Mouse (Mus musculus): ENCODE results near the gene Hoxc6.

- TF ChIP-seq CTCF (IDR thresholded peaks at IDR 0.05; ENCODE audit: low read depth, low read length) (no peak), GATA1 (IDR thresholded peaks at IDR 0.05; ENCODE audit: borderline replicate concordance, low read length) (no peak), TAL1 (conservative IDR thresholded peaks at IDR 0.05; ENCODE audit: low read depth, low read length) (no peak), POLR2AphosphoS5 (IDR thresholded peaks at IDR 0.05; ENCODE audit: insufficient replicate concordance, low read depth, low read length) (no peak)
These were observed 16.9 kb downstream of the Hoxc6 start for GRCm38 (mm10) chr15:103015009-103015399.
